Mouse (Mus musculus): ENCODE measurements around the gene Trio.

Trio gene

DNA sequence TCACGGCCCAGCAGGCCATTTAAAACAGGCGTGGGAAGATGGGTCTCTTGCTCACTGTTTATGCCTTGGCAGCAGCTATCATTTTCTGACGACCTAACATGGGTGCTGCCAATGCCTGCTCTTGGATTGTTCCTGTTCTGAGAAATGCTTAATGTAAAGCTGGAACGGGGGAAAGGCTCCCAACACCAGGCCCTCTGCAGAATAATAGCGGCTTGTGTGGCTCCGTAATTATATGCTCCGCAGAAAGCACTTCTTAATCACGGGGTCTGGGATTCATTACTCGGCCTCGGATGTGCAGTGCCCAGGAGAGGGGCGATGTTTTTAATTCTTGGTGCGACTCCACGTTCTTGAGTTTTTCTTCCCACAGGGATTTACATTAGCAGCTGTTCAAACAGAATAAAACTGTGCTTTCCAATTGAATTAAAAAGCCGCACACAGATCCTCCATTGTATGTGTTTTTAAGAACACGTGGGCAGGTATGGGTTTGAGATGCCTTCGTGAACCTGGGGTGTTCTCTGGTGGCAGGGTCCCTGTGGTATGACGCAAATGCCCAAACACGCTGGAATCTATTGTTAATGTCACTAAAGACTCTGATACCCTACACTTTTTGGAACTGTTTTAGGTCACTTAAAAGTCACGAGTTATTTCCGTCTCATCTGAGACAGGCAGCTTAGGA, 228.0 kb downstream of the Trio start:
- in situ Hi-C loops (cut with MboI, MseI): no loop called here

GRCm38 (mm10) chr15:27796868-27797222, 228.8 kb downstream of the Trio start:
- in situ Hi-C loops (cut with MboI, MseI): no loop called here

DNA sequence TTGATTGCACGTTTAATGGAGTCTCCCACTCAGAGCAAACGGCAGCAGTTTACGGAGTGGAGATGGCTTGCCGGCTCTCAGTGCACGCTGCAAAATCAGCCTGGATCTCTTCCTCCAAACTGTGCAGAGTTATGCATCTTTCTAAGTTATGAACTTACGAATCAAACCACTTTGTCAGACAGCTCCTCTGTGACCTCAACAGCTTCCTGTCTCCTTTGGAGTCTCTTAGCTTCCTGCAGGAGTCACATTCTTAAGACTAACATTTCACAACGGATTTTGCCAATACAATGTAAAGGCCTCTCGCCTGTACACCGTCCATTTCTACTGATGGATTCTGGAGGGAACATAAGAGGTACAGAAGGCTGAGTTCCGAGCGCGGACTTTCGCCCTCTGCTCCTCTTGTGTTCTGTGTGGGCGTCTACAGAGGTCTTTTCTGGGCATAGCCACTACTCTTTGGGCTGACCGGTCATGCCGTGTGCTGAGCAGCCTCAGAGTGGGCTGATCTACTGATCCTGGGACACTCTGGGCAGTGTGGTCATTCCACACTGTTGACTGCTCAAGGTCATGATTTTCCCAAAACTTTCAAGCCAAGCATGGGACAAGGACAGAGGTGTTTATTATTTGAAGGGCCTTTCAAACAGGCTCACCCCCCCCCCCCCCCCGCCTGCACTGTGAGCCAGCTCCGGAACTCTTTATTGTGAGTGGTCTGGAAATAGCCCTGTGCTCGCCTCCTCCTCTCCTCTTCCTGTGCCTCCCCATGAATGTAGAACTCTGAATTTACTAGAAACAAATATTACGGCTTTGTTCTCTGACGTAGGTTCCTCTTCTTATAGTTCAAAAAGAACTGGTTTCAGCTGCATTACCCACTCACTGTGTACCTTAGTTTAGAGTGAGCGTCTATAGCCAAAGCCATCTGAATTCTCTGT, 229.4 kb downstream of the Trio start:
- in situ Hi-C loops (cut with MboI, MseI): no loop called here

- in situ Hi-C loops (cut with MboI, MseI): no loop called here
These were observed 232.4 kb downstream of the Trio start for GRCm38 (mm10) chr15:27793284-27793683.

DNA sequence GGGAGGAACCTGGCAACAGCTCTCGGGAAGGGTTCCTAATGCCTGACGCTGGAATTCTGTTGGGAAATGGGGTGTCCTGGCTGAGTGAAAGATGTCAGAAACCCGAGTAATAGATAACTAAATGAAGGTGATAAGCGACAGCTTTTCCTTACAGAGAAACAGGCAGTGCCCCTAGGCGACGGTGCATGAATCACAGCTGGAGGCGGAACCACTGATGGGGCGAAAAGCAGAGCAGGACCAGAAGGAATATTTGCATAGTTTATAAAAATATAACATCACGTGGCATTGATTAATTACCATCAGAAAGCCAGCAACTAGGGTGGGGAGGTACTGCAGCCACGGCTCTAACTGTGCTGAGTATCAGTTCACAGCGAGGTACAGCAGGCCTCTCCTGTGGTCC, 233.2 kb downstream of the Trio start:
- in situ Hi-C loops (cut with MboI, MseI): no loop called here

- in situ Hi-C loops (cut with MboI, MseI): no loop called here
These were observed 234.5 kb downstream of the Trio start for GRCm38 (mm10) chr15:27791141-27791540.

DNA sequence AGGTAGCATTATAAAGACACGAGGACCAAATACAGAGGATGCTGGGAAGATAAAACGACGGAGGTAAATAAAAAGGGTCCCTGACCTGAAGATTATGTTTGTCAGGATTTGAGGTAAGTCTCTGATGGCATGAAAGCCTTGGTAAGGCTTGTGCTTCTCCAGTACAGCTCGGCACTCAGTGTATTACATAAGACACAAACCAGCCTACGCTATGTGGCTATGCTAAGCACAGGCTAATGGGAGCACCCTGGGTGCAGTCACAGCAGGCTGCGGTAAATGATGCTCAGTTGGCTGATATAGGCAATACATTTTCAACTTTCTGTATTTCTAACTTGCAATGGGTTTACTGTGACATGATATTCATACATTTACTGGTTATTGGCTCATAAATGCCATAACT, 234.9 kb downstream of the Trio start:
- in situ Hi-C loops (cut with MboI, MseI): no loop called here

DNA sequence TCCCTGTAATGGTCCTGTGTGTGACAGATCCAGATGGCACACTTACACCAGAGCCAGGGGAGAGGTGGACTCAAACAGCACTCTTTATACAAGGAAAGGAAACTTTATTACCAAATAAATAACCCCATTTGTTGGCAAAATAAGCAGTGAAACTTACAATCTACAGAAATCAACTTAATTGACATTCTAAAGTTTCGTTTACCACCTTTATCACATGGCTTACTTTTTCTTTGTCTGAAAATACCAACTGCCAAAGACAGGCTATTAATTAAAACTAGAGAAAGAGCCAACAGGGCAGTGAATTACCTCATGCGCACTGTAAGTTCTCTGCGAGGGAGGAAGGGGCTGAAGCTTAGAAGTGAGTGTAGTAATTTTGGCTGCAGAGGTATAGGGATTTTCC, 236.3 kb downstream of the Trio start:
- in situ Hi-C loops (cut with MboI, MseI): no loop called here

DNA sequence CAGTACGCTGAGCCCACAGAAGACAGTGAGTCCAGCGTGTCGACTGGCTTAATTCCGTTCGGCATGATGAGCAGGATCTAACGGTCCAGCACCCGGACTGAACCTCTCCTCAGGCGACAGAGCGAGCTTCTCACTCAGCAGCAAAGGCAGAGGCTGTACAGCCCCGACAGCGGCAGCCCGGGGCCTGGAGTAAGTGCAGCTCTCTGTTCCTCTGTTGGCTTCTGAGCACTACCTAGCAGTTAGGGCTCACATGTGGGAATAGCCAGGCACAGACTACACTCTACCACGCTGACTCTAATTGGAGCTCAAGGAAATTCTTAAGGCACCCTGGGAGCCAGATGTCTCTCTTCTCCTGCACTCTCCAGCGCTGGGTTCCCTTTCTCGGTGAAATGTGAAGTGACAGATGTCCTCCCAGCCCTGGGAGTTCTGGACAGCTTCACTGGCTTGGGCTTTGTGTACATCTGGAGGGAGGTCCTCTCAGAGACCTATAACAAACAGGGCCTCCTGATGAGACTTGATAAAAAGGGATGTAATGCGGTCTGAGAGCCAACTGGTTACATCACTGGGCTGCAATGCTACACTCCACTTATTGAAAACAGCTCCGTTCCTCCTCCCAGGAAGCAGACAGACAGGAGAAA, 237.4 kb downstream of the Trio start:
- in situ Hi-C loops (cut with MboI, MseI): no loop called here

DNA sequence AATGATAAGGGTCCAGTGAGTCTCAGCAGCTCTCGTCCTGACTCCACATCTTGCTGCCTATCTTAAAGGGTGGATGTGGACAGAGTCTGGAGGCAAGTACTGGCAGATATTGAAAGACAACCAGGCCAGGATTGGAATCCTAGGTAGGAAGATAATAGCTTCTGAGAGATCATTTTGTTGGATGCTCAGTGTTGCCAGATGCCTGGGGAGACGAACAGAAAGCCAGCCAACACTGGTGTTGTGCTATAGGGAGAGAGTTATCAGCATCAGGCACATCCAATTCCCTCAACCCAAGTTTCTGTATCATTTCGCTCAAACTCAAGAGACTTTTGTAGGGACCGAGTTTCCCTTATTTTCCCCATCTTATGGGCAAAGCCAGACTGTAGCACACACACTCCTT, 238.5 kb downstream of the Trio start:
- in situ Hi-C loops (cut with MboI, MseI): no loop called here

GRCm38 (mm10) chr15:27786418-27786817, 239.2 kb downstream of the Trio start:
- in situ Hi-C loops (cut with MboI, MseI): no loop called here

GRCm38 (mm10) chr15:27785280-27786001, 240.2 kb downstream of the Trio start:
- in situ Hi-C loops (cut with MboI, MseI): no loop called here

GRCm38 (mm10) chr15:27784126-27784563, 241.5 kb downstream of the Trio start:
- in situ Hi-C loops (cut with MboI, MseI): no loop called here

DNA sequence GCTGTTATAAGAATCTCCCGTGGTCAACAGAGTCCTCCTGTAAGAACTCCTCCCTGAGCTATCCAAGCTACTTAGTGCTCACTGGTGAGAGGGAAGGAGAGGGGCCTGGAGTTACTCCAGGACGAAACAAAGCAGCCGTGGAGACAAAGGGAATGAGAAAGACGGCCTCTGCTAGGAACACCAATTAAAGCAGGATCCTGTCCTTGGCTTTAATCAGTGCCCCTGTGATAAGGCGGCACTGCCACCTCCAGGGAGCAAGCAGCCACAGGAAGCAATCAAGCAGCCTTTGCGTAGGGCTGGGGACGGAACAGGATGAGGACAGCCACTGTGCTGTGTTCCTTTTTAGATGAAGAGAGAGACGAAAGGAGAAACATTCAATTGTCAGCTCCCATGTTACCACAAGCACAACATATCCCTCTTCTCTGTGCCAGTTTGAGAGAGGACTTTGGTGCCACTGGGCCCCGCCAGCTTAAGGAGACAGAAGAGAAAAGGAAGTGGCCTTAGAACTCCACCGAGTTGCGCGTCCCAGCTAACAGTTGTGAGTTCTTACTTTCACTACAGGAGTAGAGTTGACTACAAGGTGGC, 242.0 kb downstream of the Trio start:
- in situ Hi-C loops (cut with MboI, MseI): no loop called here

- in situ Hi-C loops (cut with MboI, MseI): no loop called here
These were observed 242.6 kb downstream of the Trio start for GRCm38 (mm10) chr15:27783092-27783491.

- in situ Hi-C loops (cut with MboI, MseI): no loop called here
These were observed 243.1 kb downstream of the Trio start for GRCm38 (mm10) chr15:27782383-27783036.

DNA sequence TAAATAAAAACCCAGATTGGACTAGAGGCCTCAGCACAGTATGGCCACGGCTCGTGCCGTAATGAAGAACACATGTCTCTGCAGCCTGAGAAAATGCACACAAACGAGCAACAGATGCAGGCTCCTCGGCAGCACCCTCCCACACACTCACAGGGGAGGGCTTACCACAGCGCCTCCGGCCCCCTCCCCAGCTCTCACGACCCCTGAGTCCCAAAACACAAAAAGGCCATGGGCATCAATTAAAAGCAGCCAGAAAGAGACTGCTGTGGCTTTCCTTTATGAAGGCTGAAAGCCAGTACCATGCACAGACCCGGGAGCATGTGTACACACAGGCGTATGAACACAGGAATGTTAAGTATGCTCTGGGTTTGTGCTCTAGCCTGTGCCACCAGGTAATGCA, 245.8 kb downstream of the Trio start:
- in situ Hi-C loops (cut with MboI, MseI): no loop called here

- in situ Hi-C loops (cut with MboI, MseI): no loop called here
These were observed 246.2 kb downstream of the Trio start for GRCm38 (mm10) chr15:27779398-27779797.

DNA sequence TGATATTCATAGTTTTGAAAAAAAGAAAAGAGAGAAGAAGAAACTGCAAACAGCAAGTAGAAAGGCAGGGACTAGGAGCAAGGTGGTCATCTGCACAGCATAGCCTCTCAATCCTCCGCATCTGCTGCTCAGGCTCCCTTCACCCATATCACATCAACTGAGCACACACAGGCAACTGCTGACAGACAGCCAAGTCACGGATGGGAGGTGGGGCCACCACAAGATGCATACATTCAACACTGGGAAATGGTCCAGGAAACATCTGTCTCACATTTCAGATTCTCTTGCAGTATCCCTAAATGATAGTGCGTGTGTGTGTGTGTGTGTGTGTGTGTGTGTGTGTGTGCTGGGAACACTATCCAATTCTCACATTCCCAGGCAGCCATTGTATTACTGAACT, 247.4 kb downstream of the Trio start:
- in situ Hi-C loops (cut with MboI, MseI): no loop called here

DNA sequence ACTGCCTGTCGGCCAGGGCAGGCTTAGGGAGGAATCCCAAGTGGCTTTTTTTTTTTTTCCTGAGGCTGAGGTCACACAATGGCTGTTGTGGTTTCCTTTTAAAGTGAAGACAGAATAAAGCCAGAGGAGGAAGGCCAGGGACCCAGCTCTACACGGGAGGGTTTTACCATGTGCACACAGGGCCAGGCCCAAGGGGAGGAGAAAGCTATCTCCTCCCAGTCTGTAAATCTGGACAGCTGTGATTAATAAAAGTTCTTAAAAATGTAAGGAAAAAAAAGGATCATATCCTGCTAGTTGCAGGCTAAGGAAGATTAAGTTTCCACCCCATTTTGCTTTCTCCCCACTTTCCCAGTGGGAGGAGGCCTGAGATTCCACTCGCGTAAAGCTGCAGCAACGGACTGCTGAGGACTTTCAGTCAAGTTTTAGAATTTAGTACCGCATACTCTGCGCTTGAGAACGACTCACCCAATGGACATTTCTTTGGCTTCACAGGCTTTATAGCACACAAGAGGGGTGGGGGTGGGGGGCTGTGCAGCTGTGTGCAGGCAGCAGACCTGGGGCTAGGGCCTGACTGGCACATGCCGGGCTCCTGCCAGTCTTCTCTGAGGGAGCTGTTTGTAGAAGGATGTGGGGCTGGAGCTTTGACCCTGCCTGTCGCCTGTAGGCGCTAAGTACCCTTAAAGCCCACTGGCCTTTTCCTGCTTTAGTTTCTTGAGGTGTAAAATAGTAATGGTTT, 248.0 kb downstream of the Trio start:
- in situ Hi-C loops (cut with MboI, MseI): no loop called here
